Mouse (Mus musculus) MEL (cell line): ENCODE data around the gene Lrrc4. TPM values are rescaled to one million over a fixed set of nuclear protein-coding genes. Genes with fewer than 3 reads are reported as not detected.

ENCODE experiments used
- DNase-seq: peaks from one replicate; pipeline ENCODE4 v3.0.0; 2011; ENCODE audit warnings: low read depth, low spot score
- H3K27ac ChIP-seq: 2 replicates; pipeline ENCODE4 v1.5.1; 2012; ENCODE audit warnings: low read depth, mild to moderate bottlenecking, control low read depth, low read length, moderate library complexity; ENCODE audit not compliant: control insufficient read depth
- H3K27me3 ChIP-seq, 2 experiments: fragments of 150-350 bp in 1 of 2; sonication (generic) in 1 of 2; 2 replicates each; pipeline ENCODE4 v1.6.1; 2012; ENCODE audit warnings: low read length in 2 of 2, mild to moderate bottlenecking in 2 of 2, improper control_type of control experiment in 1 of 2, moderate library complexity in 1 of 2; ENCODE audit not compliant: insufficient read depth in 2 of 2, control insufficient read depth in 1 of 2
- H3K36me3 ChIP-seq, 2 experiments: 2 replicates each; pipeline ENCODE4 v1.6.1; 2012 to 2014; ENCODE audit warnings: low read length in 2 of 2, improper control_type of control experiment in 1 of 2, inconsistent platforms in 1 of 2, mild to moderate bottlenecking in 1 of 2; ENCODE audit not compliant: insufficient read depth in 2 of 2, control insufficient read depth in 1 of 2
- H3K4me1 ChIP-seq, 2 experiments: fragments of 150-350 bp in 1 of 2; sonication (generic) in 1 of 2; 2 replicates each; pipeline ENCODE4 v1.6.1; 2012; ENCODE audit warnings: low read length in 2 of 2, improper control_type of control experiment in 1 of 2, mild to moderate bottlenecking in 1 of 2; ENCODE audit not compliant: insufficient read depth in 2 of 2, control insufficient read depth in 1 of 2
- H3K4me3 ChIP-seq, 2 experiments: fragments of 150-350 bp in 1 of 2; sonication (generic) in 1 of 2; 2 replicates each; pipeline ENCODE4 v1.5.1; 2012; ENCODE audit warnings: low read depth in 2 of 2, low read length in 2 of 2, mild to moderate bottlenecking in 2 of 2, moderate library complexity in 2 of 2, control low read depth in 1 of 2, improper control_type of control experiment in 1 of 2; ENCODE audit not compliant: control insufficient read depth in 1 of 2, insufficient read depth in 1 of 2
- H3K79me2 ChIP-seq: 2 replicates; pipeline ENCODE4 v1.6.1; 2012; ENCODE audit warnings: mild to moderate bottlenecking, low read length, moderate library complexity; ENCODE audit not compliant: control insufficient read depth, poor library complexity, insufficient read depth
- H3K9ac ChIP-seq: 2 replicates; pipeline ENCODE4 v1.6.1; 2012; ENCODE audit warnings: low read depth, mild to moderate bottlenecking, control low read depth, low read length, moderate library complexity; ENCODE audit not compliant: control insufficient read depth, poor library complexity, severe bottlenecking
- H3K9me3 ChIP-seq: fragments of 150-350 bp; sonication (generic); replicated peaks from 2 replicates; pipeline ENCODE4 v1.6.1; 2012; ENCODE audit warnings: mild to moderate bottlenecking, low read length, improper control_type of control experiment, moderate library complexity; ENCODE audit not compliant: insufficient read depth
- CHD2 ChIP-seq: IDR thresholded peaks from 2 replicates; pipeline ENCODE4 v1.6.1; 2011; ENCODE audit warnings: low read length, improper control_type of control experiment
- E2F4 ChIP-seq: IDR thresholded peaks from 2 replicates; pipeline ENCODE4 v1.6.1; 2011; ENCODE audit warnings: low read depth, low read length, improper control_type of control experiment, borderline replicate concordance
- HCFC1 ChIP-seq: IDR thresholded peaks from 2 replicates; pipeline ENCODE4 v1.6.1; 2012; ENCODE audit warnings: low read depth, mild to moderate bottlenecking, inconsistent platforms, low read length, improper control_type of control experiment, moderate library complexity
- JUND ChIP-seq: IDR thresholded peaks from 2 replicates; pipeline ENCODE4 v1.6.1; 2011; ENCODE audit warnings: low read depth, mild to moderate bottlenecking, improper control_type of control experiment, low read length
- MEF2A ChIP-seq: IDR thresholded peaks from 2 replicates; pipeline ENCODE4 v1.6.1; 2014; ENCODE audit warnings: low read depth, mild to moderate bottlenecking, inconsistent platforms, low read length, improper control_type of control experiment; ENCODE audit not compliant: poor library complexity, insufficient replicate concordance, severe bottlenecking; ENCODE audit errors: extremely low read depth
- MYB ChIP-seq: IDR thresholded peaks from 2 replicates; pipeline ENCODE4 v1.6.1; 2011; ENCODE audit warnings: mild to moderate bottlenecking, low read depth, low read length, improper control_type of control experiment
- MYC ChIP-seq: IDR thresholded peaks from 2 replicates; pipeline ENCODE4 v1.6.1; 2011; ENCODE audit warnings: low read depth, mild to moderate bottlenecking, low read length, improper control_type of control experiment, moderate library complexity
- NELFE ChIP-seq: IDR thresholded peaks from 2 replicates; pipeline ENCODE4 v1.6.1; 2011; ENCODE audit warnings: low read depth, low read length, improper control_type of control experiment
- POLR2AphosphoS2 ChIP-seq: IDR thresholded peaks from 2 replicates; pipeline ENCODE4 v1.6.1; 2011; ENCODE audit warnings: low read length, improper control_type of control experiment
- POLR2AphosphoS5 ChIP-seq: IDR thresholded peaks from 2 replicates; pipeline ENCODE4 v1.6.1; 2012; ENCODE audit warnings: low read depth, borderline replicate concordance, mild to moderate bottlenecking, inconsistent platforms, low read length, moderate library complexity, mixed read lengths
- RCOR1 ChIP-seq: IDR thresholded peaks from 2 replicates; pipeline ENCODE4 v1.6.1; 2012; ENCODE audit warnings: low read depth, mild to moderate bottlenecking, inconsistent platforms, low read length, improper control_type of control experiment
- SIN3A ChIP-seq: IDR thresholded peaks from 2 replicates; pipeline ENCODE4 v1.6.1; 2012; ENCODE audit warnings: low read length, improper control_type of control experiment, inconsistent platforms
- TAL1 ChIP-seq: IDR thresholded peaks from 2 replicates; pipeline ENCODE4 v1.6.1; 2012; ENCODE audit warnings: mild to moderate bottlenecking, inconsistent platforms, low read length, moderate library complexity, mixed read lengths
- TBP ChIP-seq: IDR thresholded peaks from 2 replicates; pipeline ENCODE4 v1.8.0; 2011; ENCODE audit warnings: low read depth, low read length, improper control_type of control experiment
- UBTF ChIP-seq: IDR thresholded peaks from 2 replicates; pipeline ENCODE4 v1.6.1; 2012; ENCODE audit warnings: low read depth, mild to moderate bottlenecking, inconsistent platforms, low read length, improper control_type of control experiment, moderate library complexity, borderline replicate concordance; ENCODE audit not compliant: insufficient read depth
- USF1 ChIP-seq: IDR thresholded peaks from 2 replicates; pipeline ENCODE4 v1.6.1; 2014; ENCODE audit warnings: low read depth, mild to moderate bottlenecking, inconsistent platforms, low read length, improper control_type of control experiment, moderate library complexity
- ZKSCAN1 ChIP-seq: IDR thresholded peaks from 2 replicates; pipeline ENCODE4 v1.6.1; 2012; ENCODE audit warnings: low read depth, mild to moderate bottlenecking, inconsistent platforms, low read length, improper control_type of control experiment, moderate library complexity
- polyA plus RNA-seq, 2 experiments: library from polyadenylated mRNA; stranded (reverse) in 1 of 2; unstranded in 1 of 2; fragments of >175 nt in 1 of 2; fragments of >200 nt in 1 of 2; gene quantifications; 2 replicates each; pipeline versions ENCODE4 v1.2.1 to v1.2.4; 2012; ENCODE audit warnings: low replicate concordance in 2 of 2, low read depth in 1 of 2; ENCODE audit not compliant: insufficient read length in 2 of 2, insufficient read depth in 1 of 2, missing spikeins in 1 of 2
- total RNA-seq: library from RNA; depleted of rRNA; stranded (reverse); fragments of 300-350 nt; gene quantifications from 2 replicates; pipeline ENCODE4 v1.2.3, GENCODE M21; 2012

The Lrrc4 gene
- total and polyA plus RNA-seq, 3 experiments, result 0.07 to 0.12 TPM; not detected in 1

GRCm38 (mm10) chr6:28753681-28754080 is 77.9 kb downstream of the Lrrc4 start:
- Histone ChIP-seq H3K27ac (no peak overlapping the region), H3K9ac (no peak overlapping the region), H3K4me1 (peaks cover 0 to 2% of the 10 kb centered on the region in 2 experiments; a peak in 1 of 4 replicates), H3K79me2 (0 out of 2 replicates have a peak, but pooled peaks cover 1% of the 10 kb centered on the region), H3K4me3 (no peak overlapping the region), H3K36me3 (peaks cover 0 to 32% of the 10 kb centered on the region in 2 experiments; a peak in 2 of 4 replicates), H3K27me3 (no peaks in the 10 kb centered on the region), H3K9me3 (no peaks in the 10 kb centered on the region)
- no peak for TF ChIP-seq JUND
- no peak for TF ChIP-seq MYC
- DNase-seq, result no peak

- DNase-seq, result no peak
- H3K9me3 ChIP-seq, result no peaks in the 10 kb centered on the region
- peaks cover 0 to 32% of the 10 kb centered on the region in 2 experiments; a peak in 2 of 4 replicates for H3K36me3 ChIP-seq
- no peak overlapping the region for H3K4me3 ChIP-seq
- no peaks in the 10 kb centered on the region for H3K27me3 ChIP-seq
- H3K27ac ChIP-seq, result no peak overlapping the region
- TF ChIP-seq MYB (no peak), SIN3A (no peak), MEF2A (no peak), ZKSCAN1 (no peak), TAL1 (no peak), UBTF (no peak), HCFC1 (no peak), RCOR1 (no peak), CHD2 (no peak), USF1 (no peak), POLR2AphosphoS5 (no peak), JUND (no peak), TBP (no peak)
- TF ChIP-seq, all 39 proteins: peak for 0
- Histone ChIP-seq H3K79me2 (0 out of 2 replicates have a peak, but pooled peaks cover 1% of the 10 kb centered on the region), H3K4me1 (peaks cover 0 to 2% of the 10 kb centered on the region in 2 experiments; a peak in 1 of 4 replicates), H3K9ac (no peak overlapping the region)
Measured at GRCm38 (mm10) chr6:28753217-28753616, 78.3 kb downstream of the Lrrc4 start.

- Histone ChIP-seq H3K27ac (no peak overlapping the region), H3K36me3 (peaks cover 0 to 27% of the 10 kb centered on the region in 2 experiments; a peak in 2 of 4 replicates), H3K9ac (no peak overlapping the region), H3K79me2 (0 out of 2 replicates have a peak, but pooled peaks cover 1% of the 10 kb centered on the region), H3K4me3 (no peak overlapping the region), H3K9me3 (no peaks in the 10 kb centered on the region), H3K27me3 (no peaks in the 10 kb centered on the region), H3K4me1 (peaks cover 0 to 2% of the 10 kb centered on the region in 2 experiments; a peak in 1 of 4 replicates)
- no peak for DNase-seq
- TF ChIP-seq POLR2AphosphoS2 (no peak), E2F4 (no peak), MYC (no peak), POLR2AphosphoS5 (no peak), NELFE (no peak)
Measured at GRCm38 (mm10) chr6:28751186-28751585, 80.4 kb downstream of the Lrrc4 start.
